Mouse (Mus musculus) cerebellum, postnatal 36 days (tissue): ENCODE data around the gene Ahnak2.
"Not testable (repeated sequence)": the region's sequence is repeated elsewhere in the genome, so short reads cannot be mapped to it uniquely, and the experiment has no call there.

Experiments
- DNase-seq, 2 experiments: peaks; one replicate each; pipeline ENCODE4 v3.0.0; 2021 to 2022; ENCODE audit warnings: mixed read lengths in 2 of 2

The Ahnak2 gene

DNA sequence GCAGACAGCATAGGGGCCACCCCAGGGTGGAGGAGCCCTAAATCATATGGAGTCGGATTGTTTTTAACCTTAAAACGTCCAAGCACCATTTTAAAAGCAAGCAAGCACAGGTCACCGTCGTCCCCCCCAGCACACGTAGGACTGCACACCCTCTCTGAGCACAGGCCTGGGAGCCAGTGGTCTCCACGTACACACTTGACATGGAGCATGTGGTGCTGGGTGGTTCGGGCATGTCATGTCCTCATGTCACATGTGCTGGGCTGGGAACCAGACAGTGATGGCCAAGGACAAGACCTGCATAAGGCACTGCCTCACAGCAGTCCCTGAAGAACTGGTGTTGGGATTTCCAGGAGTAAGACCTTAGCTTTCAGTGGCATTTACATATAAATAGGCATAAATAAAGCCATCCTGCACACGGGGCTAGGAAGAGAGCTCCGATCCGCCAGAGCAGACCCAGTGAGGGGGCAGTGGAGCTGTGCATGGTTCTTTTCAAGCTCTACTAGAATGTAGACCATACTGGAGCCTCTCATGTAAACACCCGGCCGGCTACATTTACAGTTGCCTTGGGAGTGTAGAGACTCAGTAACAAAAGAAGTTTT, 18.0 kb upstream of the Ahnak2 start:
- DNase-seq = no peak

DNA sequence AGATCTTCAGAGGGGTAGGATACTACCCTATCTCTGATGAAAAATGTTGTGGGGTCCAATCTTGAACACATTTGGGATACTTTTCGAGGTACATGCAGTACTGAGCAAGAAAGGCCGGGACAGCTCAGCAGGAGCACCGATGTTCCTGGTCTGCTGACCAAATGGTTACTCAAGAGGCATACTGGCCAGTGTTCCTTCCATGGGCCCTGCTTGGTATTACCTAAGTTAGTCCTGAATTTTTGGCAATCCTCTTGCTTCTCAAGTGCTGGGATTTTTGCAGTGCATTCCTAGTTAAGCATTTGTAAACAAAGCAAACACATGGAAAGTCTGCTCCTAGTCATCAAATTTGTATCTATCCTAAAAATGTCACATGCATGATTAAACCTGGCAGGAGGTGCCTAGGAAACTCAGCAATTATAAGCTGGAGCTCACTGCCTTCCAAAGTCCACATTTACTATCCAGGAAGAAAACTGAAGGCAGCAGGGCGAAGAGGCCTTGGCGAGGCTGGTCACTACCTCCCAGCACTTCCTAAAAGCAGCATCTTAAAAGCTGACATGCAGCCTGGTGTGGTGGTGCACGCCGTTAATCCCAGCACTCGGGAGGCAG, 16.7 kb upstream of the Ahnak2 start:
- no peak for DNase-seq

DNA sequence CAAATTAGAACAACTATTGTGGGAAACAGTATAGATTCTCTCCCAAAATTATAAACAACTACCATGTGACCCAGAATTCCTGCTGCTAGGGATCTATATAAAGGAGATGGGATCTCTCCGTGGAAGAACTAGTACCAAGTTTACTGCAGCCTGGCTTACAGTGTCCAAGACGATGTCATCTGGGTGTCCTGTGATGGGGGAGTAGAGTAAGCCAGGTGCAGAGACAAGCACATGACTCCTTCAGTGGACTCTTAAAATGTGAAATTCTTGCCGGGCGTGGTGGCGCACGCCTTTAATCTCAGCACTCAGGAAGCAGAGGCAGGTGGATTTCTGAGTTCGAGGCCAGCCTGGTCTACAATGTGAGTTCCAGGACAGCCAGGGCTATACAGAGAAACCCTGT, 14.4 kb upstream of the Ahnak2 start:
- not testable (repeated sequence) for DNase-seq

DNA sequence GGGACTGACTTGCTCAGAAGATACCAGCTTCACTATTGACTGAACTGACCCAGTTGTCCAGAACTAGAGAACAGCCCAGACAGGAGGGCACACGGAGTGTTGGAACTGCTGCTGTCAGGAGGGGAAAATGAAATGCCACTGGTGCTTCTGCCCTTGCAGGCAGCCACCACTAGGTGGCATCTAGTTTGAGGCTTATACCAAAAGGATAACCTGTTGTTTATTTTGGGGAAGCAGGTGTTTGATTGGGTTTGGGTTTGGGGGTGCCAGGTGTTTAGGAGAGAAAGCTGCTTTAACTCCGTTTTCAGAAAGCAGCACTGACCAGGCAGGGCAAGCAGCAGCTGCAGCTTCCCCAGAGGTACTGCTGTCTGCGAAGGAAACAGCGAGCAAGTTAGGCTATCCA, 13.8 kb upstream of the Ahnak2 start:
- peak; percentile 63 to 66 for DNase-seq

DNA sequence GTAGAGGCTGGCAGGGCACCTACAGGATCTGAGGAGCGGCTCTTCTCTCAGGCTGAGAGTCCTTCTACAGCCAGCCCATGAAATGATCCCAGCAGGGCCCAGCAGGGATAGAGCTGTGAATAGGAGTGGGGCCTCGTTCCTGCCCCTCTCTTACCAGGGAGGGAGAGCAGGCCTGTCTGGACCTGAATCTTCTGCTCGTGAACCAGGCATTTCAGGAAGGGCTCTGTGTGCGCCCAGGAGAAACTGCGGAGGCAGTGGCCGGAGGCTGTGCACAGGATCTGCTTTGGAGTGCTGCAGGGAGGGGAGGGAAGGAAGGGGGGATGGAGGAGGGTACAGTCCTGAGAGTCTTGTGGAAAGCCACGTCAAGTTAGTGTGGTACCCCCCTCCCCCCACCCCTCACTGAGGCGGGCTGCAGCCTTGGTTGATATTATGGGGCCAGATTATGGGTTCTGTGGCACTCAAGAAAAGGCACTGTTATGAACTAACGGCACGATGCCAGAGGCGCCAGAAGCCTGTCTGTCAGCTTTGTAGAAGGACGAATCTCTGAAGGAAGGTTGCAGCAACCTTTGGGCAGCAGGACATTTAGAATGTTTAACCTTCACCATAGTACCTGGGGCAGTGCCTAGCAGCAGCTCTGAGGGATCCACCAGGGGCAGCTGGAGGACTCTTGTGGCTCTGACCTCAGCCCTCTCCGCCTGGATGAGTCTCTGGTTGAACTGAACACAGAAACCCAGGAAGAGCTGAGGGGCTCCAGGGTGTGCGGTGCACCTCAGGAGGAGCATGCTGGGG, 12.4 kb upstream of the Ahnak2 start:
- no peak for DNase-seq

DNA sequence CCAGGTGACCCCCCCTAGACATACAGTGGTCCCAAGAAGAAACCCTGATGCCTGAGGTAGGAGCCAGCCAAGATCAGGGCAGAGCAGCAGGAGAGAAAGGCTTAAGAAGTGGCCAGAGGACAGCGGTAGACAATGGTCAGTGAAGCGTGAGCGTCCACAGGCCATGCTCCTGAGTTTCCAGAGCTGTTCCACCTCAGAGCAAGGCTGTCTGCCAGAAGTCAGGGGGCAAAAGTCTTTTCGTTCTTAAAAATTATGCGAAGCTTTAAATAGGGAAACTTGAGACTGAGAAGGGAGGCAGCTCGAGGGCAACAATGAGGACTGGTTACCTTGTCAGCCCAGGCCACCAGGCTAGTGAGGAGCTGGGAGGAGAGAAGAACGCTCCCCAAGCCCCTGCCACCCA, 10.9 kb upstream of the Ahnak2 start:
- DNase-seq = no peak

DNA sequence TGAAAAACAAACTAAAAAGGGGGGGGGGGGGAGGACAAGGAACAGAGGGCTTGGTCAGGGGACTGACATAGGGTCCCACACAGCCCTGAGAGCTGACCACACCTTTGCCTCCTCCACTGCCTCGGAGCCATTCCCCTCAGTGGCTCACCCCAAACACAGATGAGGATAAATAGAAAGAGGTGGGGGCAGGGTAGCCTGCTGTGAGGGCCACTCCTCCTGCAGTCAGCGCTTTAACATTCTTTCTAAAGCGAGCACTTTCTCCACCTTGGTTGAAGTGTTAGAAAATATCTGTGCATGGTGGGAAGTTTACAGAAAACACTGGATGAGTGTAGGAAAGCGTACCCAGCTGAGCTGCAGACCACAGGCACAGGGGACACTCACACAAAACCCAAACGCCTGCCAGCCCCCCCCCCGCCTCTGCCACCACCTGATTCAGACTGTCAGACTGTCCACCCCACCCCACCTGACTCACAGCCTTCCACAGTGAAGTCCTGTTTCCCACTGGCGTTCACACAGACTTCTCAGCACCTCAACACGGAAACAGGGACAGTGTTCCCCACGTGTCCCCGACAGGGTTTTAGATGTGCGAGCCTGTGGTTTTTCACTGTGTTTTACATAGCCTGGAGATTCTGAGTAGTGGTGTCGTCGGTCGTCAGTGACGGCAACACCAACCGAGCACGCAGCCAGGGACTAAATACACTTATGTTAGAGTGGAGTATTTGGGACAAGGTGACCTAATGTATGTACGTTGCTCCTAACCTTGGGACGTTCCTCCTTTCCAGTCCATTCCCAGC, 7.8 kb upstream of the Ahnak2 start:
- DNase-seq = no peak

DNA sequence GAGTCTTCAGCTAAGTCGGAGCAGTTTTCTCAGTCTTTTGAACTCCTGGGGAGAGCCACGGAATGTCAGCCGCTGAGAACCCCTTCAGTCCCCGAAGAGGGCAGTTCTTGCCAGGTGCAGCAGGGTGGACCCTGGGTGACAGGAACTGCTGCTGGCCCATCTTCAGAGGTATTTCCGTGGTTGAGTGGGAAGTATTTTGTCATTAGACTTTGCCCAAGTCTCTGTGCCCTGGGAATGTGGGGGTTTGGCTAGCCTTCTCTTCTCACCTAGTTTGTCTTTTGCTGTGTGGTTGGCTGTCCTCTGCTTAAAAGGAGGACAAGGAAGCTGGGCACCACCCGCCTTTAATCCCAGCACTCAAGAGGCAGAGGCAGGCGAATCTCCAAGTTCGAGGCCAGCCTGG, 7.2 kb upstream of the Ahnak2 start:
- no peak for DNase-seq

DNA sequence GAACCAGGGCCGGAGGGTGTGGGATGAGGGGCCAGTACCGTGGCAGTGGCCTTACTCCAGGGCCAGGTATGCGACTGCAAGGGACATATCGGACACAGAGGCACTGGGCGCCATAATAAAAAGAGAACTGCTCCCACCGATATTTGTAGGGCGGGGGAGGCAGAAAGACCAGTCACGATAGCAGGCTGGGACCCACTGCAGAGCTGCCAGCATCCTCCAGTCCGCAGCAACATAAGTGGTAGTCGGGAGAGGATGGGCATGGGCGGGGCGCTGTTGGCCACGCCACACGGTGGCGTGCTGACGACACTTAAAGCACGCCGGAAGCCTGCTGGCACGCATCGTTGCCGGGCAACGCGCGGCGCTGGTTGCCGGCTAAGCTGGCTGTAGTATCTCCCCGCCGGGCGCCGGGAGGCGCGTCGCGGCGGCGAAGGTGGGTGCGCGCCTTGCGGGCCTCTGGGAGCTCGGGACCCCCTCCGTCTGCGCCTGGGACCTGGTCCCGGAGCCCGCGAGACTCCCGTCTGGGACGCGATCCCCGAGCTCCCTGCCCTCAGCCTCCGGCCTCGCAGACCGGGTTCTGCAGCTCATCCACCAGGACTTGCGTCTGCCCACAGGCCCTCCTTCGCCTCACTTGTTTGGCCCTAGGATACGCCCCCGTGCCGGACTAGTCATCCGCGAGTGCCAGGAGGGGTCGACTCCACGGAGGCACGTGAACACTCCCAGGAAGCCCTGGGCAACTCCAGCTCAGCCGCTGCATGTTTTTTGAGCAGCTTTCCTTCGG, 6.3 kb upstream of the Ahnak2 start, which contains the start of gene Clba1:
Gene Clba1, plus strand, starts transcription at position 351 of the 778 bp plus-strand sequence.
- peak; percentile 91 to 93 for DNase-seq

DNA sequence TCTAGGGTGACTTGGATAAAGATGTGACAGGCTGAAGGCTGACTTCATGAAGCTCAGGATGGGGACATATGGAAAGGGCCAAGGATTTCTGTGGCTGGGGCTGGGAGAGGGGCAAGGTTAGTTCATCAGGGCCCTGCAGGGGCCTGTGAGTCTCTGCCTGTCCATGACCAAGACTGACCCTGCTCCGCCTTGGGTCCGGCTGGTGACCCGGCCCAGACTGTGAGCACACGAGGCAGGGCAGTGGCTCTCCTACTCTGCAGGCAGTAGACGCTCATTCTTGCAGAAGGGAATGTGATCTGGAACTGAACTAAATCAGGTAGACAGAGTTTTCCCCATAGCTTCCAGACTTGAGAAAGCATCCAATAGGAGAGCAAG, 5.7 kb upstream of the Ahnak2 start:
- no peak for DNase-seq

DNA sequence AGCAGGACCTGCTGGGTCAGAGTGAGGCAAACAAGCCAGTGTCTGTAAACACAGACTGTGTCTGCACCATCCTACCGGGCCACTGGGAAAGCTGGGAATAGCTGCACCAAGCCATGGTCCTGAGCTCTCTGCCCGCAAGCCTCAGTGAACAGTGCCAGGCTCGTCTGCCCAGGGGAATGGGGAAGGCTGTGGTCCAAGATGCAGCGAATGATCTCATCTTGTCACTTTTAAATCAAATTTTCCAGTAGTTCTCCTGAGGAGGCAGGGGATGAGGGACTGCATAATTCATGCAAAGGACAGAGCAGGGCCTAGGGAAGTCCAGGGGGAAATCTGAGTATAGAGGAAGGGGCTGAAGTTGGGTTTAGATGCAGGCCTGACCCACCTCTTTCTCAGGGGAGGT, 5.3 kb upstream of the Ahnak2 start:
- DNase-seq = no peak

DNA sequence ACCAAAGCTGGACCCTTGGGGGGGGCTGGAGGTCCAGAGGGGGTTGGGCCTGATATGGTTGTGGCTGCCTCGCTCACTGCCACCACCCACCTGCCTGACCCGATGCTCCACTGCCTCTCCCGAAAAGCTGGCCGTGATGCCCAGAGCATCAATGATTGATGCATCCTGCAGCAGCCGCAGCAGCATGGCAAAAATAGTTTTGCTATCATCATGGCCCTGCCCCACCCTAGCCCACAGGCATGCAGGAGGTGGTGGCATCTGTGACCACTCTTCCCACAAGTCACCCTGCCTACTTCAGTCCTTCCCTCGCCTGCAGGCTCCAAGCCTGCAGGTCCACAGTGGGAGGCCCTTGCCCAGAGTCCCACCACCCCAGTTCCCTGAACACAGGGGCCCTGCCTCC, 3.6 kb upstream of the Ahnak2 start:
- no peak for DNase-seq

DNA sequence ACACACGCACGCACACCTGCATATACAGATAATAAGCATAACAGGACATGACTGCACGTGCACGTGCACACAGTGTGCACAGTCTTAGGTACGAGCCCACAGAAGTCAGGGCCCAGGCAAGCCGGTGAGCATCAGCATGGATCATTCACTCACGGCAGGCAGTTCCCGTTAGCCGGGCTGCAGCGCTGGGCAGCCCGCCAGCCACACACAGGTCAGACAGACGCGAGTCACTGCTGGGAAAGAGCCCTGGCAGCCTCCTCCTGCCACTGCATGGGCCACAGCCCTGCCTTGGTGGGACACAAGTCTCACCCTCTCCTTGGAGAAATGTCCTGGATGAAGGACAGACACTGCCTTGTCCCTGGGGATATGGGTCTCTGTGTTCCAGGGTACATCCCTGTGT, 1.6 kb upstream of the Ahnak2 start:
- peak; percentile 23 to 38 for DNase-seq

DNA sequence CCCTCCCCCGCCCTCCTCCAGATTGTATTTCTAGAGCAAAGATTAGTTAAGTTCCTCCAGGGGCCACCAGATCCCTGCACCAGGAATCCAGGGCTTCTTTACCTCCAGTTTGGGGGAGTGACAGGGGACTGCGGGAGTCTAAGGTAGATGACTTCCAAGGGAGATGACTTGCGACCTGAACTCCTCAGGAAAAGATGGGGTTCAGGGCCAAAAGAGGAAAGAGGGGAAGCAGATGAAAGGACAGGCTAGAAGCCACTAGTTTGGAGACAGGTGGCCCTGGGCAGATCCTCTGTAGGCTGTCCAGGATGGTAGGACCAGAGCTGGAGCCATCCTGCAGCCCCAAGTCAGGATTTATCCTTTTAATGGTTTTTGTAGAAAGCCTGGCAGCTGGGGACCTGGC, 460 bp upstream of the Ahnak2 start:
- no peak for DNase-seq

DNA sequence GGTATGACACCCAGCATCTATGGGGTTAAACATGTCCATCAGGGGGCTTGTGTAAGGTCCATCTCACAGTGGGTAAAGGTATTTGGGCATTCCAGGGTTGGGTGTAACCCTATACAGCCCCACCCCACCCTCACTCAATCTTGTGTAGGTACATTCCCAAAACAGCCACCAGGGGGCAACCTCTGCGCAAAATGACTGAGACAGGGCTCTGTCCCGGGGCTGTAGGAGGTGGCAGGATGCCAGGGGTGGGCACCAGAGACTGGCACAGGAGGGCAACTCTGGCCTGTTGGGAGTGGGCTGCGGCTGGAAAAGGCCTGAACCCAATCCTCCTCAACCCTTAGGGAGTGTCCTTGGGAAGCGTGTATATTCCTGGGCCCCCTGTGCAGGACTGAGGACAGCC, 2.0 kb downstream of the Ahnak2 start:
- peak; percentile 73 to 76 for DNase-seq

DNA sequence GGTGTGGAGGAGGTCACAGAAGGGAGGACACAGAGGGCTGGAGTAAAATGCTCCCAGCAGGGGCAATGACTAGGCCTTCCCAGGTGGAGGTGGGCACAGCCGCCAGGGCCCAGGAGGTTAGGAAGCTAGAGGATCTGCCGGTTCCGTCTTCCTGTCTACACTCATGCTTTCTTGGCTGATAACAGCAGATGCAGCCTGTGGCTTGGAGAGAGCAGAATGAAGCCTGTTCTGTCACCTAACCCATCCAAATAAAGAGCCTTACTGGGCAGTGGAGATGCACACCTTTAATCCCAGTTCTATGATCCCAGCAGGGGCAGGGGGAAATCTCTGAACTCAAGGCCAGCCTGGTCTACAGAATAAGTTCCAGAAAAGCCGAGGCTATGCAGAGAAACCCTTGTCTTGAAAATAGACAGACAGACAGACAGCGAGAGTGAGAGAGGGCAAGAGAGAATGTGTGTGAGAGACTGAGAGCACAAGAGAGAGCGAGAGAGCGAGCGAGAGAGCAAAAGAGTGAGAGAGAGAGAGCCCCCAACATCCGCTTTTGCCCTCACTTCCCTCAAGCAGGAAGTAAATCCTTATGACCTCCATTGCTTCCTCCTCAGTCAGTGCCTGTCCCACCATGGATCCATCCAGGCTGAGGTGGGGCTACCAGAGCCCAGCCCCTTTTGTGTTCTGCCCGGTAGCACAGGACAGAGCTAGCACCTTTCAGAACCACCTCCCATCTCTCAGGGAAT, 3.1 kb downstream of the Ahnak2 start:
- DNase-seq = peak in 1 of 2 experiments; percentile 2

DNA sequence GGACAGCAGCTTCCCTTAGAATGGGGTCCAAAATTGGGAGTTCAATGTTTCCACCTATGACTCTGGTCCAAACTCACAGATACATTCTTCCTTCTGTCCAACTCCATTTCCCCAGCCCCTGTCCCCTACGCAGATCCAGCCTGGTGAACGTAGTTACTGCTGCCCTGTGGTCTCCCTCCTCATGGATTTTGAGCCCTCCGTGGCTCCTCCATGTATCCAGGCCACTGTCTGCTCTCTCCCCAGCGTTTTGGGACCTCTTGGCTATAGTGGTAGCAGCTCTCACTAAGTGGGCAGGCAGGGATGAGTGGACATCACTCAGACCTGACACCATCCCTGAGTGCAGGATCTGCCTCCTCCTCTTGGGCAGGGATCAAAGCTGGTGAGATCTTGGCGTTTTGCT, 3.7 kb downstream of the Ahnak2 start:
- no peak for DNase-seq

DNA sequence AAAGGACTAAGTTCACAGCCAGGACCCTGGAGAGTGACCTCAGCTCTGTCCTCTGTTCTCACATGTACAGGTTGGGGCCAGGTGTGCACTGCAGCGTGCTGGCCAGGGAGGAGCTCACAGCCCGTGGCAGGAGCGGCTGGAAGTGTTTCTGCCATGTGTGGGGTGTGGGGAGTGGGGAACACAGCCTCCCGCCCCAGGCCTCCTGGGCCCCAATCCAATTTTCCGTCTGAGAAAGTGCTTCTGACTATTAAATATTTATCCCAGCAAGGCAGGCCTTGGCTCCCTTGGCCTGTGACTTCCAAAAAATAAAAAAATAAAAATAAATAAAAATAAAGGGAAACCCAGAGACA, 4.2 kb downstream of the Ahnak2 start:
- DNase-seq = peak in 1 of 2 experiments; percentile 5

DNA sequence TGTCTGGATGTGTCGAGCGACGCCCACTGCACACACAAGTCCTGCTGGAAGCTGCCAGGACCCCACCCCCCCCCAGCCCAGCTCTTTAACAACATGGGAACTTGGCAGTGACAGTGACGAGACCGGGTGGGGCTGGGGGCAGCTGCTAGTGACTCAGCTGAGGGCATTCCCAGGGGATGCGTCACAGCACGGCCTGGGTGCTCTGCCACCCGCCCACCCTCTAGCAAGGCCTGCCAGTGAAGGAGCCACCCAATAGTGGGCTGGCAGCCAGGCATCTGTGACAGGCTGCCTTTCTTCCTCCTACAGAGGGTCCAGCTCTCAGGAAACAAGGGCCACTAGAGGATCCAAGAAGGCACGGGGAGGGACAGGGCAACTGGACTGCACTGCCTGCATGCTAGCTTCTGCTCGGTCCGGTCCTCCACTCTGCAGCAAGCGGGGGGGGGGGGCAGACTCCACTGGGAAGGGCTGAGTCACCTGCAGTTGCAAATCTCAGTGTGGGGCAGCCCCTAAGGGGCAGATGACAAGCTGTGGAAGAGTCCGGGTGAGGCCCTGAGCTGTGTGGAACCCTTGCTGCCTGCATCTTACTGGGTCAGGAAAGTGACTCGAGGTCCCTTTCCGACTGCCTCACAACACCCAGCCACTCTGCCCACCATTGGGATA, 4.7 kb downstream of the Ahnak2 start:
- DNase-seq = no peak

DNA sequence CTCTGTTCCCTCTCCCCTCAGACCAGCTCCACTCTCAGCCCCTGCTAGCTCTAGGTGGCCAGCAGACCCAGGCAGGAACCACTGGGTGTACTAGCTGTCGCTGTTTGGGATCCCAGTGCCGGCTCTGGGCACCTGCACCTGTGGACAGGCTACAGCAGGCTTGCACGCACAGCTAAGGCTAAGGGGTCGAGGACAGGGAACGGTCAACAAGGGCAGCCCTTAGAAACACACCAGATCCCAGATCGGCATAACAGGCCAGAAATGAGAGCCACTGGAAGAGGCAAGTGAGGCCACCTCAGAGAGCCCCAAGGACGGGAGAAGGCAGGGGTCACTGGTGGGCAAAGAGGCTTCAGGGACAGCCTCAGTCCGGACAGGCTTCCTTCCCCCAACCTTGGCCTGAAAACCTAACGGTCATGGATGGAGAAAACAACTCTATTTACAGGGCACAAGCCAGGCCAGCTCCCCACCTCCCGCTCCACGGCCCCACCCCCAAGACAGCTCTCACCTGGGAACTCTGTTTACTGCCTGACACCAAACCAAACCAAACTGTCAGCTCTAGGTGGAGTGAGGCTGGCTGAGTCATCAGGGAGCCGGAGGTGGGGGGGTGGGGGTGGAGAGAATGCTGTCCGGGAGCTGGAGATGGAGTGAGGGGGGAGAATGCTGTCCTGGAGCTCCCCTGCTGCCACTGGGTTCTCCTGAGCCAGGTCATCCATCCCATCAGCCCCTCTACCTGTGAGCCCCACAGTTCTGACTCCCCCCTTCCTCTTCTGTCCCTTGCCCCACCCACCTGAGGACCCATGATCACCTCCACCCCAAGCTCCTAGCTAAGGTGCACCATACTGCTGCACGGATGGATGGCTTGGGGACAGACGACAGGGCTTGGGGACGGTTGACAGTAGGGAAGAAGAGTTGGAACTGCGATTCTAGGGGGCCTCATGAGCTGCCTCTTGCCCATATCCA, 5.6 kb downstream of the Ahnak2 start:
- no peak for DNase-seq
